Mouse (Mus musculus) hematopoietic stem cell, adult 5-6 weeks (primary cell): ENCODE results near the gene Tbp. TPM values are rescaled to one million over a fixed set of nuclear protein-coding genes. Genes with fewer than 3 reads are reported as not detected.
A peak's percentile ranks its signal among the peaks of the same experiment; 100 is the strongest.

Experiments
- ATAC-seq, 2 experiments: fragments of 125-278 bp in 1 of 2; replicated peaks in 1 of 2; 2 replicates each; pipeline ENCODE4 v1.8.0; 2016 to 2017; ENCODE audit warnings: inconsistent platforms in 2 of 2, mild to moderate bottlenecking in 2 of 2, moderate number of reproducible peaks in 2 of 2, low read depth in 1 of 2, moderate TSS enrichment in 1 of 2; ENCODE audit not compliant: low FRiP score in 2 of 2, poor library complexity in 2 of 2, severe bottlenecking in 2 of 2, insufficient read depth in 1 of 2, low TSS enrichment in 1 of 2
- total RNA-seq: library from RNA; stranded (forward); fragments of 172-1452, 232-1000 nt; gene quantifications from 2 replicates; pipeline ENCODE4 v1.2.3, GENCODE M21; 2017

Gene Tbp
- total RNA-seq = 63.6 and 76.7 TPM in 2 replicates

GRCm38 (mm10) chr17:15499656-15500394 lies at the start of gene Tbp, which contains the start of gene Psmb1:
Gene Tbp (plus strand): TSS chr17:15499888.
Gene Psmb1 (minus strand): TSS chr17:15499751.
- peak; percentile 90 to 92 for ATAC-seq

- no peak for ATAC-seq
Measured at GRCm38 (mm10) chr17:15455203-15455602, 44.5 kb upstream of the Tbp start.

- ATAC-seq = no peak
Measured at GRCm38 (mm10) chr17:15456595-15456994, 43.1 kb upstream of the Tbp start.

GRCm38 (mm10) chr17:15459761-15460160 lies 39.9 kb upstream of the Tbp start:
- ATAC-seq = no peak

- ATAC-seq = no peak
Measured at GRCm38 (mm10) chr17:15461921-15462495, 37.7 kb upstream of the Tbp start.

GRCm38 (mm10) chr17:15467669-15468068 lies 32.0 kb upstream of the Tbp start:
- peak; percentile 78 to 91 for ATAC-seq

- ATAC-seq = no peak
Measured at GRCm38 (mm10) chr17:15472671-15473070, 27.0 kb upstream of the Tbp start.

- ATAC-seq = no peak
Measured at GRCm38 (mm10) chr17:15490542-15490941, 9.1 kb upstream of the Tbp start.

GRCm38 (mm10) chr17:15497882-15498752 lies 1.6 kb upstream of the Tbp start:
- ATAC-seq = peak; percentile 84 to 86

- no peak for ATAC-seq
Measured at GRCm38 (mm10) chr17:15498753-15499113, 955 bp upstream of the Tbp start.

GRCm38 (mm10) chr17:15510694-15511093 lies 11.0 kb downstream of the Tbp start:
- ATAC-seq = no peak

GRCm38 (mm10) chr17:15517776-15518175 lies 18.1 kb downstream of the Tbp start:
- no peak for ATAC-seq

GRCm38 (mm10) chr17:15518186-15518585 lies 18.5 kb downstream of the Tbp start:
- no peak for ATAC-seq

- no peak for ATAC-seq
Measured at GRCm38 (mm10) chr17:15518766-15519165, 19.1 kb downstream of the Tbp start.

- ATAC-seq = no peak
Measured at GRCm38 (mm10) chr17:15526304-15526703, 26.6 kb downstream of the Tbp start.

GRCm38 (mm10) chr17:15526986-15527810 lies 27.5 kb downstream of the Tbp start, which contains the start of gene Pdcd2:
Gene Pdcd2 (minus strand): TSS chr17:15527301.
- peak; percentile 96 for ATAC-seq

GRCm38 (mm10) chr17:15527811-15528136 lies 28.1 kb downstream of the Tbp start:
- ATAC-seq = no peak
